Mouse (Mus musculus): ENCODE measurements around the gene Ttc39b.

The Ttc39b gene

GRCm38 (mm10) chr4:83323910-83324684 is at the start of gene Ttc39b:
Gene Ttc39b, minus strand, starts transcription at chr4:83324255.
- DNase-seq = peak; percentile 87 to 91

DNA sequence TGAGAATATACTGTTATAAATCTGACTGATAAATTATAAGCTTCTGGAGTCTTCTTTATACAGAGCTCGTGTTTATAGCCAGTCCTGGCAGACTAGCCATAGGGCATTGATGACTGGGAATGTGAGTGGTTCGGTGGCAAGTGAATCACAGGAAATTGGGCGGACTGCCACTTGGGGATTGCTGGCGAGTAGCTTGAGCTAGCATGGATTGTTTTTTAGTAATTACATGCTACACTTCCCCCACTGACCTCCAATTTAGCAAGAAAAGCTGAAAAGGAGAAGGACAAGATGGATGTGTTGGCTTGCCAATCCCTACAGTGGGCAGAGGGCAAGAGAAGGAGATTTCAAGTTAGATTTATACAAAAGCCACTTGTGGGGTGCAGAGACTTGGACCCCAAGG is 49.3 kb upstream of the Ttc39b start:
- no peak for DNase-seq

DNA sequence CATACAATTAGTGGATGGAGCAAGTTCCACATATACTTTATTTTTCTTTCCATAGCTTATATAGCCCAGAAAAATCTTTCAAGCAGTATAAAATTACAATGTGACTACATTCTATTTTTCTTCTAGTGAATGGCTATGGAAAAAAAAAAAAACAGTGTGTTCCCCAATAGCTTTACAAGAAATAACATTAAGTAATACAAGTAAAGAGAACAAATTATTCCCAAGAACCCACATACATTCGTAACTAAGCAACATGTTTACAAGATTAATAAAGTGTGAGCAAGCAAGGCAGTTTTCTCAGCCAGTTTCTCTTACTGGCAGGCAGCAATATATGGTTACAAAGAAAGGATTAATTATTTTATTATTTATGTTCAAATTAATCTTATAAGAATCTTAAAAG is 33.7 kb upstream of the Ttc39b start:
- DNase-seq = no peak

- no peak for DNase-seq
These were observed 30.7 kb upstream of the Ttc39b start for GRCm38 (mm10) chr4:83354786-83355185.

- DNase-seq = no peak
These were observed 29.9 kb upstream of the Ttc39b start for GRCm38 (mm10) chr4:83353949-83354348.

DNA sequence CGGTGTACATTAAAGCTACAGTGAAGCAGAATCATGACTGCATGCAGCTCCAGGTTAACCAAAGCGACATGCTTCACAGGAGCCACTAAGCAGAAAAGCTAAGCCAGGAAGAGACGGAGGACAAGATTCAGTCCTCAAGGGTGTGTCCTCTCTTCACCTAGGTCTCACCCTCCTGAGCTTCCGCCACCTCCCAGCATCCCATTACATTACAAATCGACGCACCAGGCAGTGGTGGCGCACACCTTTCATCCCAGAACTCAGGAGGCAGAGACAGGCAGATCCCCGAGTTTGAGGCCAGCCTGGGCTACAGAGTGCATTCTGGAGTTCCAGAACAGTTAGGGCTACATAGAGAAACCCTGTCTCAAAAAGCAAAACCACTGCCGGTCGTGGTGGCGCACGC is 29.2 kb upstream of the Ttc39b start:
- DNase-seq = no peak

- peak; percentile 59 to 66 for DNase-seq
These were observed 26.7 kb upstream of the Ttc39b start for GRCm38 (mm10) chr4:83350719-83351118.

DNA sequence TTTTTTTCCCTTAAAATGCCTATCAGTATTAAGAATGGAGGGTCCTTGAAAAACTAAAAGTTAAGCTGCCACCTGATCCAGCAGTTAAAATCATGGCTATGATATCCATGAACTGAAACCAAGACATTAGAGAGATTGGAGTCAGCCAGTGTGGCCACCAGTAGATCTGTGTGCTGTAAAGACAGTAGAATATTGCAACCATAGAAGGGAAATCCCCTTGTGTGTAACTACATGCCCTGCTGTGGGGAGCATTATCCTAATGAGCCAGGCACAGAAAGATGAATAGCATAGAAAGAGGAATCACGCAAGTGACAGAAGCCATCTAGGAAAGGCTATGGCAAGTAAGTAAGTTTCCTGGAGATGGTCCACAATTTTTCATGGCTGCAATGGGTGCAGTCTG is 24.9 kb upstream of the Ttc39b start:
- no peak for DNase-seq

GRCm38 (mm10) chr4:83343895-83344294 is 19.8 kb upstream of the Ttc39b start:
- DNase-seq = no peak

GRCm38 (mm10) chr4:83343146-83343823 is 19.2 kb upstream of the Ttc39b start:
- no peak for DNase-seq

DNA sequence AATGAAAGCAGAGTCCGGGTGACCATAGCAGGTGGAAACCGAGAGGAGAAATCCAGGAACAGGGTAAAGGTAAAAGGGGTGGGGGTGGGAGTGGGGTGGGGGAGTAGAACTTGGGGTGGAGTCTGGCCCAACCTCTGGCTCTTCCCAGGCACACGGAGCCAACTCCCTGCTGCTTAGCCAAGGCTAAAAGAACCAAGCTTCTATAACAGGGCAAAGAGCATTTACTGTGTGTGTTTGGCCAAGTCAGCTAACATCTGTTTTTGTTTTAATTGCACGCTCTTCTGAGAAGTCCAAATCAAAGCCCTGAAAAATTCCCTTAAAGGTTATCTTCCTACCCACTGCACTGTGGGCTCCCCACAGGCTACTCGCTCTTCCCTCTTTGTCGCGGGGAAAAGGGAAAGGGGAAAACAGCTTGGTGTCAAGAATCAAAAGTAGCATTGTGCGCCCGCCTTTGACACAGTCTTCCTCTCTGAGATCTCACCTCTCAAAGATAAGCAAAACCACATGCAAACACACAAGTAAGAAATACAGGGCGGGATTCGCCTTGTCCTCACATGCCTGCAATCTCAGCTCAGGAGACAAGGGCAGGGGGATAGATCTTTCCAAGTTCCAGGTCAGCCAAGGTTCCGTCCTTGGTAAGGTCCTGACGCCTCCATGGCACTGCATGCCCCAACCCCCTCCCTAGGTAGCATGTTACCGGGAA is 18.4 kb upstream of the Ttc39b start:
- DNase-seq = no peak

DNA sequence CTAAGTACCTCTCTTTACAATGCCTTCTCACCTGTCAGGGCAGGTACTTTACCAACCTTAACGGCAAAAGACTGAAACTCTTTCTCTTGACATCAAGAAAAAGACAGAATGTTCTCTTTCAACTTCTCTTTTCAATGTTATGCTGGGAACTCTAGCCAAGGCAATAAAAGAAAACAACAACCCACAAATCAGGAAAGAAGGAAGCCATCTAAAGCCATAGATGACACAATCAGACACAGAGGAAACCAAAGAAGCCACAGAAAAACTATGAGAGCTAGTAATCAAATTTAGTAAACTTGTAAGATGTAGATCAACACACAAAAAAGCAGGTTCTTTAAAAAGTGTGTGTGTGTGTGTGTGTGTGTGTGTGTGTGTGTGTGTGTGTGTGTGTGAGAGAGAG is 15.3 kb upstream of the Ttc39b start:
- DNase-seq = no peak

DNA sequence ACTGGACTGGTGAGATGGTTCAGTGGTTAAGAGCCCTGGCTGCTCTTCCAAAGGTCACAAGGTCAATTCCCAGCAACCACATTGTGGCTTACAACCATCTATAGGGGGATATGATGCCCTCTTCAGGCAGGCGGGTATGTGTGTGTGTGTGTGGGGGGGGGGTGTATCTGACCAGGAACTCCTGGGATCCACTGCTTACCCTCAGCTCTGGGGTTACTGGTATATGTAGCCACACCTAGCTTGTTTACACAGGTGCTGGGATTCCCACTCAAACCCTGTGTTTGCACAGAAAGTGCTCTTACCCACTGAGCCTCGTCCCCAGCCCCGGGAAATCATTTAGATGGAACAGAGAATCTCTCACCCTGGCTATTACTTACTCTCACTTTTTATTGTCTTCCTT is 13.7 kb upstream of the Ttc39b start:
- no peak for DNase-seq

- DNase-seq = no peak
These were observed 6.3 kb upstream of the Ttc39b start for GRCm38 (mm10) chr4:83330369-83330768.

- no peak for DNase-seq
These were observed 5.6 kb upstream of the Ttc39b start for GRCm38 (mm10) chr4:83329615-83330014.

DNA sequence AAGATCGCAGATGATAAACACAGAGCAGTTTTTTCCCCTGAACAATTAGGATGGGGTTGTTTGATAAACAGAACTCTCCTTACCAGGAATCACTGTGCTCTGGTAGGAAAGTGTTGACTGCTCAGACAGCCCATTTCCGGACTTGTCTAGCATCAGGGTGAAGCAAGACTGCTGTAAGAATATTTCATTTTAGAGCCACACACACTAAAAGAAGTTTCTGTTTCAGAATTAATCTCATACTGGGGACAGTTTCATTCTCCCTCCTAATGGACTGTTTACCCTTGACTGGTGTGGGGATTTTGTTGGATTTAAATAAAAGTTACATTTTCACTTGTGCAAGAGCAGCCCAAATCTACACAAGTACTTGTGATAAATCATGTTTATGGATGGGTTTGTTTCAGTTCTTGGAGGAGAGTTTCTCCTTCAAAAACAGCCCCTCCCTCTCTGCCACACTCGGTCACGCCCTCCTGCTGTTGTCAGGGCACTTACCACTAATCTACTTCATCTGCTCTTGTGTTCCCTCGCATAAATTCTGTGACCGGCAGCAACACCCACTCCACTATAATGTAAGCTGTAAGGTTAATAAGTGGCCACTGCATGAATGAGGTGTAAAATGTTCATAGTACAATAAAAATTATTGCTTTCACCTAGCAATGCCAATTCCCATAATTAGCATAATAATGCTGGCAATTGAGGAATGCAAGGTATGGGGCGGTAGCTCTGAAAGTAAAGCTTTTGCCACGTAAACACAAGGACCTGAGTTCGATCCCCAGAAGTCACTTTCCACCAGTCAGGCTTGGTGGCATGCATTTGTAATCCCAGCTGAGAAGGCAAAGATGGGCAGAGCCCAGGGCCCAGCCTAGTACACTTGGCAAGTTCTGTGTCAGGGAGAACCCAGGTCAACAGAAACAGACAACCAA is 4.2 kb upstream of the Ttc39b start:
- no peak for DNase-seq

DNA sequence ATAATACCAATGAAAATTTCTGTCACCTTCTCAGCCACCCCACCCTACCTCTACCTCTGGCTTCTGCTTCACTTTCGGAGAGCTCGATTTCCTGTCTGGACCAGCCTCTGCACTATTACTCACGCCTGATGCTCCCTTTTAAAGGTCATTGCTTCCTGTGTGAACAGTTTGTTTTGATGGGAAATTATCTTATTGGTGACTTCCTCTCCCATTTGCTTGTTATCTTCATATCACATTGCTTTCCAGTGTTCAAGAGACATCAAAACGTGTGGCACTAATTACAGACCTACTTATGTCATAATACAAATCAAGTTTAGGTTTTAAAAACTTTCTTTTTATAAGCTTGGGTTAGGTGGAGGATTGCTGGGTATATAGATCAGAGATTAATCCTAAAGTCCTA is 3.5 kb upstream of the Ttc39b start:
- DNase-seq = no peak

- no peak for DNase-seq
These were observed 1.3 kb upstream of the Ttc39b start for GRCm38 (mm10) chr4:83325366-83325765.

DNA sequence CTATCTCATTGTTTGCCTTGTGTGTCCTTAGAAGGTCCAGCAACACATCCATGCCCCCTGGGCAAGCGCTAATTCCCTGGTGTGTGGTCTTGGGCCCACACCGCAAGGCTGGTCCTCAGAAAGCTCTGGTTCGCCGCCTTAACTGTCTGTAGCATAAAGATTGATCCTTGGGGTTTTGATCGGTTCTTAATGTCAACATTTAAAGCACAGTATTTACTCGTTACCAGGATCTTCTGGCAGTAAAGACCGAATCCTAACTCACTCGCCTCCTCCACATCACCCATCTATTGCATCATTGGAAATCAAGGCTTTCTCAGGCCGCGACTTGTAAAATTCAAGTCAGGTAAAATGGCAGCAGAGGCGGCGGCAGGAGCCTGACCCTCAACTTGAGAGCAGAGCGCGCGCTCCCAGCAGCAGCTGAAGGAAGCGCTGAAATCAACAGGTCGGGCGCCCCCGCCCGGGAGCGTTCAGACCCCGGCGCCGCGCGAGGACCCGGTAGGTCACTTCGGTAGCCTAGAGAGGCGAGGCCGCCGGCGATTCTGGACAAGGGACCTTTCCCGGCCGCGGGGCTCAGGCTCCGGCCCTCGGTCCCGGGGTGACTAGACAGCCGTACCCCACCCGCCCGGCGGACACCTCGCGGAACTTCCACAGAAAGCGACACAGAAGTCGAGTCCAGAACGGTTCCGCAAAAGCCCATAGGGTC is 703 bp downstream of the Ttc39b start:
- peak; percentile 41 to 53 for DNase-seq

- no peak for DNase-seq
These were observed 4.3 kb downstream of the Ttc39b start for GRCm38 (mm10) chr4:83319736-83320135.

DNA sequence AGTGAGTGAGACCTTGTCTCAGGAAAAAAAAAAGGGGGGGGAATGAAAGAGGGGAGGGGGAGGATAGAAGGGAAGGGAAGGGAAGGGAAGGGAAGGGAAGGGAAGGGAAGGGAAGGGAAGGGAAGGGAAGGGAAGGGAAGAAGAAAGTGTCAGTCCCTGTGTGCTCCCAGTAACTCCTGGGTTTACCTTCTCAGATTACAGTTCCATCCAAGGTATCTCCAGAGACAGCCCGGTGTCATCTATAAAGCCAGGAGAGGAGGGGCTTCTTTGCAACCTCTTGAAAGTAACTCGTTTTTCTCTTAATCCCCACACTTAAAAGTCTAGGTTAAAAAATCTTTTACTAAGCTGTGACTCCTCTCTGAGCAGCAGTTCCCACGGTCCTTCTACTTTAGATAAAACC is 5.3 kb downstream of the Ttc39b start:
- DNase-seq = no peak

DNA sequence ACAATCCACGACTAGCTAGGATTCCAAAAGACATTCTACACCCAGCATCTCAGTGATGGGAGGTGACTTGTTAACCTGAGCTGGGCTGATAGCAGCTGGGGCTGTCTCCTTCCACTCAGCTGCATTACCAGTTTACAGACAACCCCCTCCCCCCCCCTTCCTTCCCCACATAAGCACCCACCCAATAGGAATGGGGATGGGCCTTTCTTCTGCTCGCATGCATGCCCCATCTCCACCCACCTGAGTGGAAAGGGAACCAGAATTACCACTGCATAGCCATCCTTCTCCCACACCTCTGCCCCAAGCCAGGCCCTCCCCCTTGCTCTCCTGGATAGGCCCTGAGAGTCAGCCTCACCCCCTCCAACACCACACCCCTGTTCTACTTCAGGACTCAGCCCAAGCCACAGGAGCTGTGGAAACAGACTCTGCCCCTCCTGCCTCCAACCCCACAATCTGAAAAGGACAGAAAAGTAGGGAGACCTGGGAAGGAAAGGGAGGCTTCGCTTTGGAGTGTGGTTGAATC is 6.2 kb downstream of the Ttc39b start:
- no peak for DNase-seq

Data from cerebellum, postnatal 36 days (tissue).